Comparison of ENCODE assay signal across 8 mouse cellular contexts in the genomic region with DNA sequence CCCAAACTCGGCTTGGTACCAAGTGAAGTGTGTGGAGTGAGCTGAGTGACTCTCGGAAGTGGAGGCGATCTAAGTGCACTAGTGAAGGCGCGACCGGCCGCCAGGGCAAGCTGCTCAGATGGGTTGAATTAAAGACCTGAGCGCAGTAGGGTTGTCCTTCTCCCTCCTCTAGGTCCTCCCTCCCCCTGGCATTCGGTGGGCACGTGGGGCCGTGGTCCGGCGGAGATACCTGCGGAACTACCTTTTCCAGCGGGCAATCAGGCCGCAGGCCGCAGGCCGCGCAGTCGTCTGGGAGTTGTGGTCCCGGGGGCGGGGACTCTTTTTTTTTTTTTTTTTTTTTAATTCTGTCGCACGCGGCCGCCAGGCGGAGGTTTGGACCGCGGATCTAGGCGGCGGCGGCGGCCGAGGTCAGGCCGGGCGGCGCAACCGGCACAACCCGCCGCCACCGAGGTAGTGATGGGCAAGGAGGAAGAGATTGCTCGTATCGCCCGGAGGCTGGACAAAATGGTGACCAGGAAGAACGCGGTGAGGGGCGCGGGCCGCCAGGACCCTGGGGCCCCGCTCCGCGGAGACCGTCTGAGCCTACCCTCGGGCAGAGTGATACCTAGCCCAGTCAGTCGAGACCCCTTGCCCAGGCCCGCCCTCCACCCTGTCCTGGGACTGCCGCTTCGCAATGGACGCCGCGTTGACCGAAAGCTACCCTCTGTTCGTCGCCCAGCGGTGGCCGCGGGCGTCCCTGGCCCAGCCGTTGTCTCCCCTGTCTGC. TPM values are rescaled to one million over a fixed set of nuclear protein-coding genes. Genes with fewer than 3 reads are reported as not detected.
DNase-seq lines count a peak whose midpoint lies in the region; ATAC-seq and TF ChIP-seq lines count a peak whose summit lies in the region.

A gene (plus strand): TSS at position 360 of the 765 bp plus-strand sequence.

- DNase-seq in 3134 (ENCODE audit: extremely low read depth, insufficient read length, low spot score): peak; percentile 84
- DNase-seq in adrenal gland, adult 2 months: peak; percentile 85
- peak; percentile 86 for DNase-seq in embryonic facial prominence, embryonic 10.5 days (ENCODE audit: low spot score)
- DNase-seq in heart, adult 2 months: peak; percentile 84 to 85
- DNase-seq in kidney, adult 2 months: peak; percentile 85
- DNase-seq in limb, embryonic 14.5 days (ENCODE audit: low spot score): peak; percentile 59
- DNase-seq in spleen, postnatal 14 days (ENCODE audit: low spot score in 2 of 2): peak; percentile 37 to 49

- H3K27me3 ChIP-seq in embryonic facial prominence, embryonic 10.5 days (replicated peaks; ENCODE audit: low read depth, poor library complexity, severe bottlenecking): peaks cover 26% of the 10 kb centered on the region
- H3K27me3 ChIP-seq in heart, adult 2 months (ENCODE audit: control insufficient read depth, insufficient read depth, low read length): no peaks in the 10 kb centered on the region
- no peaks in the 10 kb centered on the region for H3K27me3 ChIP-seq in kidney, adult 2 months (replicated peaks; ENCODE audit: control insufficient read depth, insufficient read depth, low read length)
- no peaks in the 10 kb centered on the region for H3K27me3 ChIP-seq in limb, embryonic 14.5 days (ENCODE audit: control insufficient read depth, insufficient read depth, low read length)
- no peaks in the 10 kb centered on the region for H3K27me3 ChIP-seq in midbrain, embryonic 15.5 days (replicated peaks)

- no peaks in the 10 kb centered on the region for H3K9me3 ChIP-seq in embryonic facial prominence, embryonic 10.5 days
- H3K9me3 ChIP-seq in limb, embryonic 14.5 days (ENCODE audit: control insufficient read depth, low read length): no peaks in the 10 kb centered on the region
- H3K9me3 ChIP-seq in midbrain, embryonic 15.5 days: no peaks in the 10 kb centered on the region

- ATAC-seq in limb, embryonic 14.5 days (ENCODE audit: low FRiP score, low read depth): peak; percentile 74
- ATAC-seq in midbrain, embryonic 15.5 days (replicated peaks): peak; percentile 65

- H3K4me3 ChIP-seq in embryonic facial prominence, embryonic 10.5 days: peak within 1 kb of the TSS; percentile 78
- peak within 1 kb of the TSS; percentile 76 for H3K4me3 ChIP-seq in heart, adult 2 months
- peak within 1 kb of the TSS; percentile 75 for H3K4me3 ChIP-seq in kidney, adult 2 months (ENCODE audit: insufficient read depth, low read depth, low read length)
- H3K4me3 ChIP-seq in limb, embryonic 14.5 days (replicated peaks; ENCODE audit: low read length): peak within 1 kb of the TSS; percentile 71
- peak within 1 kb of the TSS; percentile 65 for H3K4me3 ChIP-seq in midbrain, embryonic 15.5 days

- peaks cover 40% of the 10 kb centered on the region for H3K4me1 ChIP-seq in embryonic facial prominence, embryonic 10.5 days
- H3K4me1 ChIP-seq in heart, adult 2 months (ENCODE audit: control insufficient read depth, insufficient read depth, low read length): peaks cover 7% of the 10 kb centered on the region
- H3K4me1 ChIP-seq in kidney, adult 2 months (ENCODE audit: control insufficient read depth, insufficient read depth, low read length): 0 out of 2 replicates have a peak, but pooled peaks cover 4% of the 10 kb centered on the region
- H3K4me1 ChIP-seq in limb, embryonic 14.5 days (ENCODE audit: control insufficient read depth, insufficient read depth, low read length): peaks cover 20% of the 10 kb centered on the region
- peaks cover 22% of the 10 kb centered on the region for H3K4me1 ChIP-seq in midbrain, embryonic 15.5 days

- intact Hi-C loops in heart, adult 2 months (cut with DNase I): loop anchor here (2.0 to 10.0 kb wide), 4 partner anchors 38 to 405 kb away; a partner anchor contains a TSS

- H3K79me2 ChIP-seq in heart, adult 2 months (replicated peaks; ENCODE audit: control insufficient read depth, insufficient read depth, low read length): no peaks in the 10 kb centered on the region

- no peak for TF ChIP-seq EP300 in heart, adult 2 months (IDR thresholded peaks at IDR 0.05; ENCODE audit: insufficient read depth, low read depth, low read length)

- peak within 1 kb of the TSS; percentile 90 for H3K27ac ChIP-seq in embryonic facial prominence, embryonic 10.5 days (replicated peaks)
- H3K27ac ChIP-seq in heart, adult 2 months: peak within 1 kb of the TSS; percentile 85
- H3K27ac ChIP-seq in kidney, adult 2 months (ENCODE audit: insufficient read depth, low read depth, low read length): peak within 1 kb of the TSS; percentile 30
- peak within 1 kb of the TSS; percentile 64; the same call in 1 of the 2 replicates for H3K27ac ChIP-seq in limb, embryonic 14.5 days (replicated peaks; ENCODE audit: low read depth, low read length)
- H3K27ac ChIP-seq in midbrain, embryonic 15.5 days: peak within 1 kb of the TSS; percentile 75

- TF ChIP-seq POLR2A in heart, adult 2 months (IDR thresholded peaks at IDR 0.05; ENCODE audit: insufficient read depth, low read depth, low read length): peak; percentile 62
- no peak for TF ChIP-seq POLR2A in kidney, adult 2 months (IDR thresholded peaks at IDR 0.05; ENCODE audit: low read depth, low read length)
- TF ChIP-seq POLR2A in limb, embryonic 14.5 days (IDR thresholded peaks at IDR 0.05; ENCODE audit: borderline replicate concordance, extremely low read depth, insufficient read depth, insufficient read length): 0 out of 2 replicates have a peak, but pooled peaks have one; percentile 20

- under 1% methylated on average over 69 of the region's 69 CpGs for WGBS in embryonic facial prominence, embryonic 10.5 days
- WGBS in heart, adult 2 months: under 1% methylated on average over 69 of the region's 69 CpGs
- under 1% methylated on average over 69 of the region's 69 CpGs for WGBS in kidney, adult 2 months
- under 1% methylated on average over 68 of the region's 69 CpGs for WGBS in limb, embryonic 14.5 days
- under 1% methylated on average over 67 of the region's 69 CpGs for WGBS in midbrain, embryonic 15.5 days

- TF ChIP-seq CTCF in heart, adult 2 months (IDR thresholded peaks at IDR 0.05): peak; percentile 65
- TF ChIP-seq CTCF in kidney, adult 2 months (conservative IDR thresholded peaks at IDR 0.05; ENCODE audit: insufficient read depth, insufficient read length, low read depth, low read length): no peak

- H3K9ac ChIP-seq in heart, adult 2 months (ENCODE audit: low read depth, low read length): peak within 1 kb of the TSS; percentile 88
- H3K9ac ChIP-seq in limb, embryonic 14.5 days (ENCODE audit: low read depth, low read length, severe bottlenecking): peak within 1 kb of the TSS; percentile 89
- peak within 1 kb of the TSS; percentile 85 for H3K9ac ChIP-seq in midbrain, embryonic 15.5 days

- H3K36me3 ChIP-seq in embryonic facial prominence, embryonic 10.5 days (replicated peaks): peaks cover 6% of the 10 kb centered on the region; the same call in 1 of the 2 replicates
- H3K36me3 ChIP-seq in heart, adult 2 months (ENCODE audit: control insufficient read depth, insufficient read depth, low read length): no peaks in the 10 kb centered on the region
- no peaks in the 10 kb centered on the region for H3K36me3 ChIP-seq in kidney, adult 2 months (ENCODE audit: control insufficient read depth, insufficient read depth, low read length)
- 0 out of 2 replicates have a peak, but pooled peaks cover 7% of the 10 kb centered on the region for H3K36me3 ChIP-seq in limb, embryonic 14.5 days (ENCODE audit: control insufficient read depth, insufficient read depth, low read length)
- H3K36me3 ChIP-seq in midbrain, embryonic 15.5 days (replicated peaks): 0 out of 2 replicates have a peak, but pooled peaks cover under 1% of the 10 kb centered on the region

- peak within 1 kb of the TSS; percentile 94 for H3K4me2 ChIP-seq in limb, embryonic 14.5 days (replicated peaks; ENCODE audit: low read depth, low read length, severe bottlenecking)
- peak within 1 kb of the TSS; percentile 79 for H3K4me2 ChIP-seq in midbrain, embryonic 15.5 days

RNA-seq across cellular contexts. Expression of the gene that starts here (rescaled TPM):
- 1 to 10 TPM; 6.6 to 7.8 TPM for total RNA-seq in adrenal gland, adult 2 months (2021)
- 10.1 and 10.6 TPM in 2 replicates for polyA plus RNA-seq in adrenal gland, adult 2 months (2012; rRNA removed)
- 18.3 and 18.8 TPM in 2 replicates for polyA plus RNA-seq in embryonic facial prominence, embryonic 10.5 days (2016; fragmentation: Nextera tagmentation; extraction: Ambion mirVana)
- 1 to 10 TPM; 4.3 to 6.0 TPM for total RNA-seq in heart, adult 2 months (2021)
- 10.4 and 13.4 TPM in 2 replicates for polyA plus RNA-seq in heart, adult 2 months (2012; rRNA removed)
- polyA plus RNA-seq in kidney, adult 2 months (2012; rRNA removed): 19.2 and 19.5 TPM in 2 replicates
- polyA plus RNA-seq in limb, embryonic 14.5 days (2012; rRNA removed): 53.8 and 57.1 TPM in 2 replicates
- 27.1 and 32.9 TPM in 2 replicates for polyA plus RNA-seq in limb, embryonic 14.5 days (2014; fragmentation: Nextera tagmentation; extraction: Ambion mirVana)
- 52.2 and 54.5 TPM in 2 replicates for polyA plus RNA-seq in midbrain, embryonic 15.5 days (2015; fragmentation: Nextera tagmentation; extraction: Ambion mirVana)

Comparison
In these comparisons a context has a peak if more than half of its experiments do, and no peak if none do; other contexts are left out.
1. Peak in every context shown above with its lines: DNase-seq, ATAC-seq, H3K4me3 ChIP-seq and H3K27ac ChIP-seq.
2. H3K27ac ChIP-seq: peak in every context shown above with its lines; median percentile 90 in embryonic facial prominence, embryonic 10.5 days; 85 in heart, adult 2 months; 75 in midbrain, embryonic 15.5 days; 64 in limb, embryonic 14.5 days; 30 in kidney, adult 2 months.